Mouse (Mus musculus): ENCODE data around the gene Dyx1c1. TPM values are rescaled to one million over a fixed set of nuclear protein-coding genes. Genes with fewer than 3 reads are reported as not detected.

The Dyx1c1 gene
- total RNA-seq (2022): 1 to 10 TPM in 2 of 4 experiments, under 1 TPM in 2; 0.75 to 1.4 (median 1.1) TPM

- peak; percentile 50 to 63 for DNase-seq (ENCODE audit: low spot score in 2 of 2)
Observed at GRCm38 (mm10) chr9:72958521-72959450, at the start of gene Dyx1c1, which contains the start of gene Gm44503. Gene Dyx1c1, plus strand, starts transcription at chr9:72958785. Gene Gm44503, plus strand, starts transcription at chr9:72958852.

DNA sequence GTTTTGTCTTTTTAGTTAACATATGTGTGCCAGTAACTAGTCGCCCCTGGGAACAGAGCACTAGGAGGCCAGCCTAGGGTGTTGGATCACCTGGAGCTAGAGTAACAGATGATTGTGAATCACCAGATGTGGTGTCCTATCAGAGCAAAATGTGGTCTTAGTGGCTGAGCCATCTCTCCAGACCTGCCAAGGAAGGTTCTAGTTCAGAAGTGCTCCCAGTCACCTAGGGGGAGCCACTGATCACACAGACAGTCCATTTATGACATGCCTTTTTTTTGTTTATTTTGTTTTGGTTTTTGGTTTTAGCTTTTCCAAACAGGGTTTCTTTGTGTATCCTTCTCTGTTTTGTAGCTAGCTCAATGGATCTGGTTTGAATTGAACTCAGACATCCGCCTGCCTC is 47.2 kb upstream of the Dyx1c1 start:
- no peak for DNase-seq (ENCODE audit: low spot score in 2 of 2)

- no peak for DNase-seq (ENCODE audit: low spot score in 2 of 2)
Observed at GRCm38 (mm10) chr9:72913551-72913950, 45.0 kb upstream of the Dyx1c1 start.

DNA sequence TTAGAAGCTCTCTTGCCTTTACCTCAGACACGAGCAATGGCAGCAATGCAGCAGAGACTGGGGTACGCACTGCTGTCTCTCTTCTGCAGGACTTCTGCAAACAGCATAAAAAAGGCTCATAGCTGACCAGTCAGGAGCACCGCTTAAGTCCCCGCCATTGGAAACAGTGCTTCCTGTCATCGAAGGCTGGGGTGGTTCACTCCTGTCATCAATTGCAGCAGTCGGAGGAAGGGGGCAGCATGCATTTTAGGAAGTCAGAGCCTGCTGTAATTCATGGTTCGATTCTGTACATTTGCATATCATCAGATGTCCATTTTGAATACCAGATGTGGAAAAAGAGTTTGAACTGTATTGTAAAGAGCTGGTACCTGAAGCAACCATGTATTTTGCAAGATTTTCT is 42.9 kb upstream of the Dyx1c1 start:
- DNase-seq (ENCODE audit: low spot score in 2 of 2): no peak

- no peak for DNase-seq (ENCODE audit: low spot score in 2 of 2)
Observed at GRCm38 (mm10) chr9:72923068-72923467, 35.5 kb upstream of the Dyx1c1 start.

DNA sequence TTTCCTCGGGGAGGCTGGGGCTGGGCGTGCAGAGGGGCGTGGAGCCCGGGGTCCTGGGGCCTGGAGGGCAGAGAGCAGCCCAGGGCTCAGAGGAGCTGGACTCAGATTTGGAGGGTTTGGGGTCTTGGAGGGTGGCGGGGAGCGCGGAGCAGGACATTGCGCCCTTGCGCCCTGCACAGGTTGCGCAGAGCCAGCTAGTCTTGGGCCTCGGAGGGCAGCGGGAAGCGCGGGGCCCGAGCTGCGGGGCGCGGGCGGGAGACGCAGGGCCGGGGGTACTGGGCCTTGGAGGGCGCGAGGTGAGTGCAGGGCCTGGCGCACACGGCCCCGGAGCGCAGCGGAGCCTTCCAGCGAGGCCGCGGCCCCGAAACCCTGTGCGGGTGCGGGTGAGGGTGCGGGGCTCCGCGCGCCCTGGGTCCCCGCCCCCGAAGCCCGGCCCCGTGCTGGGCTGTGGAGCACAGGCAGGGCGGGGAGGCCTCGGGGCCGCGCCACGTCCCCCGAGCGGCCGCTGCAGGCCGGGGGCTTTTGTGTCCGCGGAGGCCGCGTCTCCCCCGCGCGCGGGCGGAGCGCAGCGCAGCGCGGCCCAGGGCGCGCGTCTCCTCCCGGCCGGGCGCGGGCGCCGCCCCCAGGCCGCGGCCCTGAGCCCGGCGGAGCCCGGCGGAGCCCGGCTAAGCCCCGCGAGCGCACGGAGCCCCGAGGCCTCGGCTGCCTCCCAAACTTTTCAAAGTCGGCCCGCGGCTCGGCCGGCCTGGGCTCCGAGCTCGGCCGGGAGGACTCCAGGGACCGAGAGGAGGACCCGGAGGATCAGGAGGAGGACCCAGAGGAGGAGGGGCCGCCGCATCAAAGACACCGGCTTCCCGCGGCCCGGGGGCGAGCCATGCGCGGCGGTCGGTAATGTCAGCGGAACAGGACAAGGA is 33.3 kb upstream of the Dyx1c1 start, which contains the start of gene Pygo1:
Gene Pygo1 (plus strand): TSS at position 625 of the 914 bp plus-strand sequence.
- peak; percentile 22 to 38 for DNase-seq (ENCODE audit: low spot score in 2 of 2)

DNA sequence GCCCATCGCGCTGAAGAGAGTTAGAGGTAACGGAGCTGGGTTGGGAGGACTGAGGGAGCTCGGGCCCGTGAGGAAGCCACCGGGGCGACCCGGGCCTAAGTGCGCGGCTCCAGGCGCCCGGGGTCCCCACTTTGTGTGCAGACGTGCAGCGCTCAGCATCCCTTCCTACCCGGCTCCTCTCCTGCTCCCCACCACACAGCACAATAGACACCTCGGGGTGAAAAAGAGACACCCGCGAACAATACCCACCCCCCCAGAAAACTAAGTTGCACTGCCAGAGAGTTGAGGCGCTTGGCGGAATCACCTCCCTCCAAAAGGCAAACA is 32.7 kb upstream of the Dyx1c1 start:
- no peak for DNase-seq (ENCODE audit: low spot score in 2 of 2)

DNA sequence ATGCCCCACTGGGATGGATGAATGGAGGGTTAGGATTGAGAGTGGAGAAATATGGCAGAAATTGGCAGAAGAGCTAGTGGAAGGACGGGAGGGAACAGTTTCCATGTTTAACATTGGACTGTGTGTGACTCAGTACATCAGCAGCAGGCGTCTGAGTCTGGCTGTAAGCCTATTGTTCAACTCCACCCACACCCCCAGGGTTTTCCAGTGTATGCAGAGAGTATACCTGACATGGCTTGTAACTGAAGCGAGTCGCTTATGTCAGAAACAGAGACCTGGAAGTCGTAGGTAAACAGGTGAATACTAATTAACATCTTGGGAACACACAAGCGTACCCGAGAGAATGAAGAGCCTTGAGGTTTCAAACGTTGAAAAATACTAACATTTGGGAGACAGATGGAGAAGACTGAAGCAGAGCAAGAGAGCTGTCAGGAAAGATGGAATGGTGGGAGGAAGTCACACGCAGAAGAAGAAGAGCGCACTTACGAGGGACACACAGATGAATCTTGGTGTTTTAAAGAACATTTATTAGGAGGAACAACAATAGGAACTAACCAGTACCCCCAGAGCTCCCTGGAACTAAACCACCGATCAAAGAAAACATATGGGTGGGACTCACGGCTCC is 27.3 kb upstream of the Dyx1c1 start:
- no peak for DNase-seq (ENCODE audit: low spot score in 2 of 2)

DNA sequence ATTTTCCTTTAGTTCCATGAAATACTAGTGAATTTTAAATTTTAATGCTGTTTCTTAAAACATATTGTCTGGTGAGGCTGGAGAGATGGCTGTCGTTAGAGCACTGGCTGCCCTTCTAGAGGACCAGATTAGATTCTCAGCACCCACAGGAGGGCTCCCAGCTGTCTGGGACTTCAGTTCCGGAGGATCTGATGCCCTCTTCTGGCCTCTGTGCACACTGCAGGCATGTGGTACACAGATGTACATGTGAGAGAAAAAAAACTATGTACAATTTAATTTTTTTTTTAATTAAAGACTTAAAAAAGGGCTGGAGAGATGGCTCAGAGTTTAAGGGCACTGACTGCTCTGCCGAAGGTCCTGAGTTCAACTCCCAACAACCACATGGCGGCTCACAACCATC is 23.3 kb upstream of the Dyx1c1 start:
- no peak for DNase-seq (ENCODE audit: low spot score in 2 of 2)

DNA sequence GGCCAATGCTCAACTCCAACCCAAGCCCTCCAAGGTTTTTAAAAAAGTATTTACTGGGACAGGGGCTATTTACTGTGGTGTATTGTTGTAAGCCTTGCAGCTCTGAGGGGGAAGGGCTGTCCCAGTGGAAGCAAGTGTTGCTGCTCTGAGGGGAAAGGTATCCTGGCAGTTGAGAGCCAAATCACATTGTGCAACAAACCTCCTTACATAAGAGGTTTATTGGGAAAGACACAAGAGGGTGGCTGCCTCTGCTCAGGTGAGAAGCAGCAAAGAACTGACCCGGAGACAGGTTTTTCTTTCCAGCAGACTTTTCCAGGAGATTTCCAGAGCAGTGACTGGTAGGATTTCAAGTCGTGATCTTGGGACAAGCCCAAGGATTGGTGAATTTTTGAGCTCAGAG is 22.3 kb upstream of the Dyx1c1 start:
- no peak for DNase-seq (ENCODE audit: low spot score in 2 of 2)

DNA sequence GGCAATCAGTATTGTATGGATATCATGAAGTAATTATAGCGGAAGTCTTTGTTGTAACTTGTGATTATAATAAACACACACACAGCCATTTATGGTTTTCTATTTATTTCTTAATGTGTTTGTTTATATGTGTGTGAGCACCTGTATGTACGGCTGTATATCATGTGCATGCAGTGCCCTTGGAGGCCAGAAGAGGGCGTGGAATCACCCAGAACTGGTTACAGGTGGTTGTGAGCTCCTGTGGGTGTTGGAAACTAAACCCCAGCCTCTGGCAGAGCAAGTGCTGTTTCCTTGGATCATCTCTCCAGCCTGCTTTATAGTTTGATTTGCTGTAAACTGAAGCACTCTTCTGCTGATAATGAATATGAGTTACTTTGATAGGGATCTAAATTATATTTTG is 15.2 kb upstream of the Dyx1c1 start:
- DNase-seq (ENCODE audit: low spot score in 2 of 2): no peak

DNA sequence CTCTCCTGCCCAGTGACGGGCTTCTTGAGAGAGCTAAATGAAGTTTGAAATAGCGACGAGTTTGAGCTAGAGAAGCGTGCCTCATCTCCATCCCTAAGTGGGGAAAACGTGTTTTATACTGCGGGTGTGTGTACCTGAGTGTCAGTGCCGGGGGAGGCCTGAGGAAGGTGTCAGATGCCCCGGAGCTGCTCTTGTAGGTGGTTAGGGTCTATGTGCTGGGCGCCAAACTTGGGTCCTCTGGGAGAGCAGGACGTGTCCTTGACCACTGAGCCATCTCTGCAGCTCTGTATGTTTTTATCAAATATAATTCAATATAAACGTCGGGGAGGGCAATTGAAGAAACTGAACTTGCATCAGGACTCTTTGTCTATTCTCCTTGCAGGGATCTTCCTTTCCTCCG is 14.3 kb upstream of the Dyx1c1 start:
- DNase-seq (ENCODE audit: low spot score in 2 of 2): no peak

DNA sequence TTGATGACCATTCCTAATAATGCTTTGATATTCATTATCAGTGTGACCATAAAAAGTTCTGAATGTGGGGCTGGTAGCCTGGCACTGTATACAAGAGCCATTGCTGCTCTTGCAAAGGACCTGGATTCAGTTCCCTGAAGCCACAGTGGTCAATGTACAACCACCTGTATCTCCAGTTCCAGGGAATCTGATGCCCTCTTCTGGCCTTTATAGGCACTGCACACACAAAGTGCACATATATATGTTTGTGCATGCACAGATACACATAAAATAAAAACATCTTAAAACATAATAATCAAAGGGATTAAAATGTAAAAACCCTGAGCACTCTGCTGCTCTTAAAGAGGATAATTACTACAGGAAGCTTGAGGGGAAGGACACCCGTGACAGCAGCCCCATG is 11.6 kb upstream of the Dyx1c1 start:
- DNase-seq (ENCODE audit: low spot score in 2 of 2): no peak

DNA sequence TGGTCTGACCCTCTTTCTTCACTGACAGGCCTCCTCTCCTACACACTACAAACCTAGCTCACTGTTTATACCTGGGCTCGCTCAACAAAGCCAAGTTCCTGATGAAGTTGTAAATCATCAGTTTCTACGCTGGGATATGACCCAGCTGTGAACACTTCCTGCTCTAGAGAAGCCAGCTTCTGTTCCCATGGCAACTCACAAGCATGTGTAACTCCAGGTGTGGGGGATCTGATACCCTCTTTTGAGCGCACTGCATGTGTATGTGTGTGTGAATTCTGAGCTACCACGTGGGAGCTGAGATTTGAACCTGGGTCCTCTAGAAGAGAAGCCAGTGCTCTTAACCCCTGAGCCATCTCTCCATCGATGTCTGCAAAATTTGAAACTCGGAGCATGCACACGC is 9.0 kb upstream of the Dyx1c1 start:
- DNase-seq (ENCODE audit: low spot score in 2 of 2): no peak

DNA sequence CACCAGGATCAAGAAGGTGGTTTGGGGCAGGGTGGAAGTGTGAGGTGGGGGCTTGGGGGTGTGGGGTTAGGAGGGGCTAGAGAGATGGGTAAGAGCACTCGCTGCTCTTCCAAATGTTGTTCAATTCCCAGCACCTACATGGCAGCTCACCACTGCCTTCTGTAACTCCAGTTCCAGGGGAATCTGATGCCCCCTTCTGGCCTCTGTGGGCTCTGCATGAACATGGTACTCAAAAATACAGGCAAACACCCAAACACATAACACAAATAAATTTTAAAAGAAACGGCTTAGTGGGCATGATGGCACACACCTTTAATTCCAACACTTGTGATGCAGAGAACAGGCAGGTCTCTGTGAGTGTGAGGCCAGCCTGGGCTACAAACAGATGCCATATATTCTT is 3.8 kb upstream of the Dyx1c1 start:
- DNase-seq (ENCODE audit: low spot score in 2 of 2): no peak

- no peak for DNase-seq (ENCODE audit: low spot score in 2 of 2)
Observed at GRCm38 (mm10) chr9:72955546-72955945, 3.0 kb upstream of the Dyx1c1 start.

DNA sequence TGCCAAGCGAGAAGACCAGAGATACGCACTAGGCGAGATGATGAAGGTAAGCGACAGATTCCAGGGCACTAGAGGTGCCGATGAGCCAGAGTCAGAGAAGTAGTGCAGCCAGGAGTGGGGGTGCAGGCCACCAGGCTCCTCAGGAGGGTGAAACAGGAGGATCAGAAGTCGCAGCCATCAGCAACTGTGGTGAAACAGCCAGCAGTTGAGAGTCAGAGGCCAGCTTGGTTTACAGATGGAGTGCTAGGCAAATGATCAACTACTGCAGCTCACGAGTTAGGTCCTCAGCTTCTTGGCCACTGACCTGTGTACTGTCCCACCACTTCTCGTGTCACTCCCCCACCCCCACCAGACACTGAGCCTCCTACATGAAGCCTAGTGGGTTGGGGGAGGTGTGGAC is 2.8 kb downstream of the Dyx1c1 start:
- DNase-seq (ENCODE audit: low spot score in 2 of 2): no peak

DNA sequence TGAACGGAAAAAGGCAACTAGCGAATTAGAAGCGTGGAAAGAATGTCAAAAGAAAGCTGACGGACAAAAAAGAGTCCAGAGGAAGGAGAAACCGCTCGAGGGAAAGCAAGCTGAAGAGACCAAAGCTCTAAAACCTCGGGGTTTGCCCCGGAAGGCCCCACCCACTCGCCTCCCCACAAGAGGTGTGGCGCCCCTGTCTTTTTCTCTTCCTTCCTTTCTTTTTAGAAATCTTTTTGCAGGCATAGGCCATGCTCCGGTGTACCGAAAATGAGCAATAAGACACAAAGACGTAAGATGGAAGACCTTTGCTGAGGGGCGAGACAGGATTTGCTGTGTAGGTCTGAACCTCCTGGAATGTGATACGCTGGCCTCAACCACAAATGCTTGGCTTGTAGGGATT is 3.4 kb downstream of the Dyx1c1 start:
- no peak for DNase-seq (ENCODE audit: low spot score in 2 of 2)

- DNase-seq (ENCODE audit: low spot score in 2 of 2): no peak
Observed at GRCm38 (mm10) chr9:72968349-72969061, 9.9 kb downstream of the Dyx1c1 start.

- no peak for DNase-seq (ENCODE audit: low spot score in 2 of 2)
Observed at GRCm38 (mm10) chr9:72969874-72970273, 11.3 kb downstream of the Dyx1c1 start.

GRCm38 (mm10) chr9:72972435-72972834 is 13.8 kb downstream of the Dyx1c1 start:
- DNase-seq (ENCODE audit: low spot score in 2 of 2): no peak

Data from gastrocnemius, adult 8-10 months (tissue).